Mouse (Mus musculus): ENCODE measurements around the gene Gm13889. TPM values are rescaled to one million over a fixed set of nuclear protein-coding genes. Genes with fewer than 3 reads are reported as not detected.
A peak's percentile ranks its signal among the peaks of the same experiment; 100 is the strongest.

Gm13889 gene
- 10 to 100 TPM; 22.6 to 32.3 (median 30.3) TPM for total RNA-seq (2022)

- peak; percentile 66 for DNase-seq
These were observed at the start of gene Gm13889 for GRCm38 (mm10) chr2:93956908-93957784. Gene Gm13889, minus strand, starts transcription at chr2:93957201.

- DNase-seq: peak; percentile 72
These were observed 45.3 kb upstream of the Gm13889 start for GRCm38 (mm10) chr2:94002331-94002730.

- no peak for DNase-seq
These were observed 44.9 kb upstream of the Gm13889 start for GRCm38 (mm10) chr2:94001918-94002317.

- DNase-seq: no peak
These were observed 44.4 kb upstream of the Gm13889 start for GRCm38 (mm10) chr2:94001411-94001810.

- no peak for DNase-seq
These were observed 39.3 kb upstream of the Gm13889 start, which contains the start of gene Gm27027 for GRCm38 (mm10) chr2:93996254-93996653. Gene Gm27027, minus strand, starts transcription at chr2:93996354.

GRCm38 (mm10) chr2:93992810-93993209 is 35.8 kb upstream of the Gm13889 start:
- DNase-seq: no peak

- peak; percentile 26 for DNase-seq
These were observed 35.3 kb upstream of the Gm13889 start for GRCm38 (mm10) chr2:93992259-93992658.

- no peak for DNase-seq
These were observed 34.3 kb upstream of the Gm13889 start for GRCm38 (mm10) chr2:93991336-93991735.

GRCm38 (mm10) chr2:93988440-93988839 is 31.4 kb upstream of the Gm13889 start:
- no peak for DNase-seq

GRCm38 (mm10) chr2:93982457-93983235 is 25.6 kb upstream of the Gm13889 start:
- DNase-seq: no peak

- DNase-seq: peak; percentile 70
These were observed 22.5 kb upstream of the Gm13889 start for GRCm38 (mm10) chr2:93979249-93980120.

- DNase-seq: peak; percentile 42
These were observed 19.6 kb upstream of the Gm13889 start for GRCm38 (mm10) chr2:93976436-93977252.

- no peak for DNase-seq
These were observed 18.8 kb upstream of the Gm13889 start for GRCm38 (mm10) chr2:93975526-93976435.

- no peak for DNase-seq
These were observed 18.0 kb upstream of the Gm13889 start for GRCm38 (mm10) chr2:93975041-93975440.

- no peak for DNase-seq
These were observed 14.6 kb upstream of the Gm13889 start for GRCm38 (mm10) chr2:93971647-93972046.

- no peak for DNase-seq
These were observed 7.6 kb upstream of the Gm13889 start for GRCm38 (mm10) chr2:93964494-93965160.

- DNase-seq: no peak
These were observed 6.8 kb upstream of the Gm13889 start for GRCm38 (mm10) chr2:93963802-93964201.

- peak; percentile 51 for DNase-seq
These were observed 4.7 kb upstream of the Gm13889 start for GRCm38 (mm10) chr2:93961716-93962115.

- no peak for DNase-seq
These were observed 2.3 kb upstream of the Gm13889 start for GRCm38 (mm10) chr2:93959346-93959745.

- no peak for DNase-seq
These were observed 1.2 kb upstream of the Gm13889 start for GRCm38 (mm10) chr2:93958216-93958615.
